Mouse (Mus musculus) embryonic fibroblast, embryonic 13.5 days (primary cell): ENCODE data around the gene Vmn2r6.
"Not testable (repeated sequence)": the region's sequence is repeated elsewhere in the genome, so short reads cannot be mapped to it uniquely, and the experiment has no call there.

ENCODE experiments used
- CTCF ChIP-seq: IDR thresholded peaks from 2 replicates; pipeline ENCODE4 v1.5.1; 2011; ENCODE audit warnings: mild to moderate bottlenecking, control low read depth, low read length, moderate library complexity, borderline replicate concordance; ENCODE audit not compliant: insufficient read depth
- POLR2A ChIP-seq: IDR thresholded peaks from 2 replicates; pipeline ENCODE4 v1.6.1; 2011; ENCODE audit warnings: low read depth, mild to moderate bottlenecking, control low read depth, low read length, moderate library complexity

DNA sequence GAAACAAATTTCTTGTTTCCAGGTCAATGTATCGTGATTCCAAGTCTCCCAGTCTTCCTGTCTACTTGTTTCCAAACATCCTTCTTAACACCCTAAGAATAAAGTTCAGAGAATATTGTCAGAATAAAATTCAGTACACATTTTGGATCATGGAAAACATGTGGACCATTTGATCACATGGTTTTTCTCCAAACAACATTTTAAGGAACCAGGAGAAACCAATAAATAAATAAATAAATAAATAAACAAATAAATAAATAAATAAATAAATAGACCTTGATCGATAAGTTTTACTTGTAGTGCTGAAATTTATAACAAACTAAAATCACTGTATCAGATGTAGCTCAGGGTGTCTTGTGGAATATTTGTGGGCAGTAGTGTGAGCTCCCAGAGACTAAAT lies at the start of gene Vmn2r6:
- TF ChIP-seq CTCF, POLR2A: not testable (repeated sequence)
